Mouse (Mus musculus): ENCODE results near the gene Hmgb1.

DNA sequence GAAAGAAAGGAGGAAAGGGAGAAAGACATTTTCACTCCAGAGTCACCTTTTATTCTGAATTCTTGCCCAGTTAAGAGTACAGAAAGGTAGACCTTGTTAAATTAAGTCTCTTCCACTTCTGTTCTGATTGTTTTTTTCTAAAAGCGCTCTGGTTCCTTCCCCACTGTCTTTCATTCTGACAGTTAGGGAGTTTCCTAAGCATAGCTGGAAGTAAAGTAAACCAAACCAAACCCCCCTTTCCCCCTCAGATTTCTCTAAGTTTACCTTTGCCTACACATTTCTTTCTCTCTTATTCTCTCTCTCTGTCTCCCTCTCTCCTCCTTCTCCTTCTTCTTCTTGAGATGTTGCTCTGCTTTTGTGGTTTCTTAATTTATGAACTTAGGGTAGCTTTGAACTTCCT lies 85.3 kb downstream of the Hmgb1 start:
- TF ChIP-seq CTCF (IDR thresholded peaks at IDR 0.05; ENCODE audit: low read depth, low read length) (no peak), EP300 (IDR thresholded peaks at IDR 0.05; ENCODE audit: insufficient read depth, low read depth, low read length) (no peak), POLR2A (IDR thresholded peaks at IDR 0.05; ENCODE audit: insufficient read depth, low read length) (no peak)
